Mouse (Mus musculus) fat pad, adult 2 months (tissue): ENCODE data around the gene Megf9.

Experiments
- DNase-seq: peaks from one replicate; pipeline ENCODE4 v3.0.0-alpha.2; 2011; ENCODE audit warnings: low read depth, low spot score; ENCODE audit errors: extremely low read depth

The Megf9 gene

GRCm38 (mm10) chr4:70534891-70535269, at the start of gene Megf9:
Gene Megf9 (minus strand): TSS chr4:70534995.
- no peak for DNase-seq

GRCm38 (mm10) chr4:70579654-70580053, 44.9 kb upstream of the Megf9 start:
- DNase-seq = no peak

- DNase-seq = no peak
These were observed 43.5 kb upstream of the Megf9 start for GRCm38 (mm10) chr4:70578301-70578700.

GRCm38 (mm10) chr4:70576096-70576495, 41.3 kb upstream of the Megf9 start:
- peak; percentile 80 for DNase-seq

GRCm38 (mm10) chr4:70573926-70574325, 39.1 kb upstream of the Megf9 start:
- DNase-seq = no peak

GRCm38 (mm10) chr4:70553888-70554287, 19.1 kb upstream of the Megf9 start:
- no peak for DNase-seq

- no peak for DNase-seq
These were observed 18.5 kb upstream of the Megf9 start for GRCm38 (mm10) chr4:70553230-70553797.

GRCm38 (mm10) chr4:70552120-70552519, 17.3 kb upstream of the Megf9 start:
- no peak for DNase-seq

GRCm38 (mm10) chr4:70547411-70548148, 12.8 kb upstream of the Megf9 start:
- DNase-seq = no peak

- DNase-seq = peak; percentile 93
These were observed 11.2 kb upstream of the Megf9 start for GRCm38 (mm10) chr4:70545869-70546542.

GRCm38 (mm10) chr4:70544390-70544789, 9.6 kb upstream of the Megf9 start:
- no peak for DNase-seq

GRCm38 (mm10) chr4:70542387-70542786, 7.6 kb upstream of the Megf9 start:
- no peak for DNase-seq

- no peak for DNase-seq
These were observed 5.9 kb upstream of the Megf9 start for GRCm38 (mm10) chr4:70540743-70541142.

- no peak for DNase-seq
These were observed 2.1 kb upstream of the Megf9 start for GRCm38 (mm10) chr4:70536661-70537580.

GRCm38 (mm10) chr4:70535711-70536311, 1.0 kb upstream of the Megf9 start:
- DNase-seq = no peak

- no peak for DNase-seq
These were observed 494 bp upstream of the Megf9 start for GRCm38 (mm10) chr4:70535289-70535688.

- DNase-seq = no peak
These were observed 511 bp downstream of the Megf9 start for GRCm38 (mm10) chr4:70534078-70534890.

- no peak for DNase-seq
These were observed 1.6 kb downstream of the Megf9 start for GRCm38 (mm10) chr4:70533056-70533805.

GRCm38 (mm10) chr4:70531021-70531420, 3.8 kb downstream of the Megf9 start:
- DNase-seq = no peak
